Mouse (Mus musculus): ENCODE results near the gene B4galt2. TPM values are rescaled to one million over a fixed set of nuclear protein-coding genes. Genes with fewer than 3 reads are reported as not detected.

The B4galt2 gene
- polyA plus RNA-seq, 1 experiment from 2014 or later: 11.9 TPM

DNA sequence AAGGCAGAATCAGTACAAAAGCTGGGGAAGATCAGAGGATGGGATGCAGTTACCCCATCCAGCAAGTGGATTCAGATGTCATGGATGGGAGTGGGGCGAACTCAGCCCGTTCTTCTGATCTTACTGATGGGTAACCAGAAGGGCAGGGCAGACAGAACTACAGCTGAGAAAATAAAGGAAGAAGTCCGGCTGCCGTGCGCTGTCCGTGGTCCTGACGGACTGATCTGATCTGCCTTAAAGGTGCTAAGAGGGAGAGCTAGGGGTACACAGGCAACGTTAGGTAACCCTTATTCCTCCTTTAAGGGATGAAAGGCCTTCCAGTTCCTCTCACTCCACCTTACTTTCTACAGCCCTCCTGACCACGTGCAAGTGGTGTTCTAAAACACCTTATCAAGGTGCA lies 10.1 kb upstream of the B4galt2 start:
- Histone ChIP-seq H3K27ac (replicated peaks) (no peak overlapping the region), H3K27me3 (ENCODE audit: control insufficient read depth, insufficient read depth, low read length) (no peaks in the 10 kb centered on the region), H3K9ac (ENCODE audit: low read length) (no peak overlapping the region), H3K4me3 (ENCODE audit: low read depth, low read length) (no peak overlapping the region), H3K36me3 (ENCODE audit: control insufficient read depth, insufficient read depth, low read length) (peaks cover 2% of the 10 kb centered on the region), H3K4me2 (replicated peaks; ENCODE audit: low read depth) (no peak overlapping the region), H3K9me3 (ENCODE audit: control insufficient read depth, low read length) (no peaks in the 10 kb centered on the region), H3K4me1 (replicated peaks; ENCODE audit: control insufficient read depth, insufficient read depth) (peaks cover 2% of the 10 kb centered on the region; the same call in 1 of the 2 replicates)
- TF ChIP-seq EP300 (optimal IDR thresholded peaks at IDR 0.05) (no peak), CTCF (IDR thresholded peaks at IDR 0.05; ENCODE audit: low read depth) (no peak)
- peak; percentile 62 for DNase-seq (ENCODE audit: low spot score)
- WGBS: 14% methylated on average over 9 of the region's 9 CpGs
- ATAC-seq (ENCODE audit: low FRiP score, low TSS enrichment): no peak

DNA sequence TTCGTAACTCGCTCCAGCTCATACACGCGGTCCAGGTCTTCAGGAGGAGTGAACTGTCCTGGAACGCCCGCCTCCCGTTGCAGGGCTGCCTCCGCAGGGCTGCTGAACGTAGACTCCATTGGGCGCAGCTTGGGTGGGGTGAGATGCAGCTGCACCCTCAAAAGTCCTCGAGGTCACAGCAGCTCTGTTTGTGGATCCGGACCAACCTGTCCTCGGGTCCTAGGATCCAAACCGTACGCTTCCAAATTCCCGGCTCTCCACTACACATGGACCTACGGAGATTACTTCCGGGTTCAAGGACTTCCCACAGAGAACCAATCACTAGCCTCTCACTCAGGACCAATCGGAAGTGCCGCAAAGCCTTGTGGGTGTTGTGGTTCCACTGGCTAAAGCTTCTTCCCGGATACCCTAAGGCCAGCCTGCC lies 8.5 kb upstream of the B4galt2 start, which contains the start of gene Dph2:
Gene Dph2, minus strand, starts transcription at position 295 of the 424 bp plus-strand sequence.
- Histone ChIP-seq H3K9me3 (ENCODE audit: control insufficient read depth, low read length) (no peaks in the 10 kb centered on the region), H3K9ac (ENCODE audit: low read length) (peak within 1 kb of the TSS; percentile 65), H3K36me3 (ENCODE audit: control insufficient read depth, insufficient read depth, low read length) (peaks cover 2% of the 10 kb centered on the region; the same call in 1 of the 2 replicates), H3K27ac (replicated peaks) (no peak within 1 kb of the TSS), H3K4me1 (replicated peaks; ENCODE audit: control insufficient read depth, insufficient read depth) (peaks cover 2% of the 10 kb centered on the region; the same call in 1 of the 2 replicates), H3K4me3 (ENCODE audit: low read depth, low read length) (peak within 1 kb of the TSS; percentile 69), H3K4me2 (replicated peaks; ENCODE audit: low read depth) (peak within 1 kb of the TSS; percentile 96), H3K27me3 (ENCODE audit: control insufficient read depth, insufficient read depth, low read length) (no peaks in the 10 kb centered on the region)
- DNase-seq (ENCODE audit: low spot score): peak; percentile 85
- 1% methylated on average over 21 of the region's 21 CpGs for WGBS
- ATAC-seq (ENCODE audit: low FRiP score, low TSS enrichment): peak; percentile 87
- TF ChIP-seq CTCF (IDR thresholded peaks at IDR 0.05; ENCODE audit: low read depth) (no peak), EP300 (optimal IDR thresholded peaks at IDR 0.05) (no peak)

DNA sequence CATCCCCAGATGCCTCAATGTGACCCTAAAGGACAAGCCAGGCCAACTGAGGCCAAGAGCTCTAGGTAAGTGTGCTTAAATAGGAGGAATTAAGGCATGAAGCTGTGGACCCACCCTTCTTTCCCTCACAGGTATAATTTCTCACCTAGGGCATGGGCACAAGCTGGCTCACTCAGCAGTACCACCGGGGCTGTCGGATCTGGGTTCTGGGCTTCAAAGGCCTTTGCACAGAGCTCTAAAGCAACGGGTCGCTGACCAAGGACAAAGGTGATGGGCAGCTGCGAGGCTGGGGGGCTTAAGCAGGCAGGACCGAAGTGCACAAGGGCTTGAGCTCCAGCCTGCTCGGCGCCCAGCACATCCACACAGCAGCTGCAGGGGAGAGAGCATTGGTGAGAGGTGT lies 7.5 kb upstream of the B4galt2 start:
- H3K27me3 ChIP-seq (ENCODE audit: control insufficient read depth, insufficient read depth, low read length): no peaks in the 10 kb centered on the region

DNA sequence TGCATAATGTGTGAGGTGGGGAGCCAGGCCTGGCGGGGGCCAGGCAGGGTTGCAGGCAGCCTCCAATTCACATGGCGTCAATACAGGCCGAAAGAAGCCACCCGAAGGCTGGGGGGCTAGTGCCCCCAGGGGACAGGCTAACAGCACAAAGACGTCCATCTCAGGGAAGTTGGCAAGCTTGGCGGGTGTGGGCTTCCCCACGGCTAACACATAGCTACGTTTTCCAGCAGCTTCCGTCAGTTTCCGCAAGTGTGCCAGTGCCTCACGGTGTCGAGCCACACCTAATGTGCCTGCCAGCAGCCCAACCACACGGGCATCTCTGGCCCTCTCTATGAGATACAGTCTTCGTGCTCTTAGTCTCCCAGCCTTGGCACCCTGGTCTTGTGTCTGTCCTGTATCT lies 6.7 kb upstream of the B4galt2 start:
- Histone ChIP-seq H3K4me1 (replicated peaks; ENCODE audit: control insufficient read depth, insufficient read depth) (peaks cover 2% of the 10 kb centered on the region; the same call in 1 of the 2 replicates), H3K27me3 (ENCODE audit: control insufficient read depth, insufficient read depth, low read length) (no peaks in the 10 kb centered on the region), H3K36me3 (ENCODE audit: control insufficient read depth, insufficient read depth, low read length) (peaks cover 3% of the 10 kb centered on the region; the same call in 1 of the 2 replicates), H3K4me3 (ENCODE audit: low read depth, low read length) (no peak overlapping the region), H3K9me3 (ENCODE audit: control insufficient read depth, low read length) (no peaks in the 10 kb centered on the region), H3K27ac (replicated peaks) (no peak overlapping the region), H3K4me2 (replicated peaks; ENCODE audit: low read depth) (no peak overlapping the region), H3K9ac (ENCODE audit: low read length) (no peak overlapping the region)
- no peak for DNase-seq (ENCODE audit: low spot score)
- no peak for ATAC-seq (ENCODE audit: low FRiP score, low TSS enrichment)
- 92% methylated on average over 14 of the region's 14 CpGs for WGBS
- no peak for TF ChIP-seq EP300 (optimal IDR thresholded peaks at IDR 0.05)
- no peak for TF ChIP-seq CTCF (IDR thresholded peaks at IDR 0.05; ENCODE audit: low read depth)

More for the DNA sequence above, 7.5 kb upstream of the B4galt2 start:
- DNase-seq (ENCODE audit: low spot score) (no peak), ATAC-seq (ENCODE audit: low FRiP score, low TSS enrichment) (no peak)
- peaks cover 2% of the 10 kb centered on the region; the same call in 1 of the 2 replicates for H3K4me1 ChIP-seq (replicated peaks; ENCODE audit: control insufficient read depth, insufficient read depth)
- peaks cover 2% of the 10 kb centered on the region; the same call in 1 of the 2 replicates for H3K36me3 ChIP-seq (ENCODE audit: control insufficient read depth, insufficient read depth, low read length)
- H3K4me2 ChIP-seq (replicated peaks; ENCODE audit: low read depth): peak overlapping the region; percentile 96; the same call in 1 of the 2 replicates
- TF ChIP-seq EP300 (optimal IDR thresholded peaks at IDR 0.05) (no peak), CTCF (IDR thresholded peaks at IDR 0.05; ENCODE audit: low read depth) (no peak)
- no peak overlapping the region for H3K9ac ChIP-seq (ENCODE audit: low read length)
- H3K4me3 ChIP-seq (ENCODE audit: low read depth, low read length): no peak overlapping the region
- no peaks in the 10 kb centered on the region for H3K9me3 ChIP-seq (ENCODE audit: control insufficient read depth, low read length)
- WGBS: 89% methylated on average over 8 of the region's 8 CpGs
- no peak overlapping the region for H3K27ac ChIP-seq (replicated peaks)

DNA sequence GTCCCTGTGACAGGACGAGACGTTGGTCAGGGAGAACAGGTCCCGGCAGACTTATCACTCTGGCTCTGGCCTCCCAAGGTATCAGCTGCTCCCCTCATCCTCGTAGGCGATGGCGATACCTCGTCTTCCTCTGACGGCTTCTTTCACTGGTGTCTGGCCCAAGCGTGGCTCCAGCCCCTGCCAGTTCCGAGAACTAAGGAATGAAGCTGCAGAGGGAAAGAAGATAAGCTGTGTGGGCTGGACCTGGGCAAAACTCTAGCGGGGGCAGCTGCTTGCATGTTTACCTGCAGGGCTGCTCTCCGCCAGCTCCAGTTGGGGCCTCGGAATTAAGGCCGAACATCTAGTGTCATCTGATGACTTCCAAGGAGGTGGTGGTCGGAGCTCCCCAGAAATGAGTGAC lies 6.2 kb upstream of the B4galt2 start:
- TF ChIP-seq CTCF (IDR thresholded peaks at IDR 0.05; ENCODE audit: low read depth): no peak
- no peak for TF ChIP-seq EP300 (optimal IDR thresholded peaks at IDR 0.05)
- H3K9me3 ChIP-seq (ENCODE audit: control insufficient read depth, low read length): no peaks in the 10 kb centered on the region
- no peak overlapping the region for H3K9ac ChIP-seq (ENCODE audit: low read length)
- H3K27ac ChIP-seq (replicated peaks): no peak overlapping the region
- peaks cover 2% of the 10 kb centered on the region; the same call in 1 of the 2 replicates for H3K4me1 ChIP-seq (replicated peaks; ENCODE audit: control insufficient read depth, insufficient read depth)
- 92% methylated on average over 15 of the region's 15 CpGs for WGBS
- H3K4me3 ChIP-seq (ENCODE audit: low read depth, low read length): no peak overlapping the region
- H3K36me3 ChIP-seq (ENCODE audit: control insufficient read depth, insufficient read depth, low read length): 0 out of 2 replicates have a peak, but pooled peaks cover 6% of the 10 kb centered on the region
- ATAC-seq (ENCODE audit: low FRiP score, low TSS enrichment) (no peak), DNase-seq (ENCODE audit: low spot score) (no peak)
- H3K4me2 ChIP-seq (replicated peaks; ENCODE audit: low read depth): no peak overlapping the region
- no peaks in the 10 kb centered on the region for H3K27me3 ChIP-seq (ENCODE audit: control insufficient read depth, insufficient read depth, low read length)

DNA sequence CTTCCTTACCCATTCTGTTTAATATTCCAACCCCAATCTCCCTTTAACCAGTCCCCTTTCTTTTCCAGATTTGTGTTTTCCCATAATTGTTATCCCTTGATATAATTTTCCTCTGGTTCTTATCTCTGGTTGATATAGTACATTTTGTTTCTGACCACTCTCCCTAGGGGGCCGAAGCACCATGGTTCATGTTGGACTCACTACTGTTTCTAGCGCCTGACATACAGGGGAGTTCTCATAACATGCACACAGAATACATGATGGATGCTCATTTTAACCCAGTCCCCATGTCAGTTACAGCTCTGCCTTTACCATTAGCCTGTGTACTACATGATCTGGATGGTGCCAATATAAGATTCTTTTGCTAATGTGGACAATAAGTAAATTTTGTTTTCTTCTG lies 4.6 kb upstream of the B4galt2 start:
- 0 out of 2 replicates have a peak, but pooled peaks cover 6% of the 10 kb centered on the region for H3K36me3 ChIP-seq (ENCODE audit: control insufficient read depth, insufficient read depth, low read length)
- H3K9ac ChIP-seq (ENCODE audit: low read length): no peak overlapping the region; the same call in 1 of the 2 replicates
- TF ChIP-seq EP300 (optimal IDR thresholded peaks at IDR 0.05) (no peak), CTCF (IDR thresholded peaks at IDR 0.05; ENCODE audit: low read depth) (no peak)
- H3K4me1 ChIP-seq (replicated peaks; ENCODE audit: control insufficient read depth, insufficient read depth): peaks cover 11% of the 10 kb centered on the region; the same call in 1 of the 2 replicates
- no peak overlapping the region for H3K4me3 ChIP-seq (ENCODE audit: low read depth, low read length)
- ATAC-seq (ENCODE audit: low FRiP score, low TSS enrichment): no peak
- no peak for DNase-seq (ENCODE audit: low spot score)
- no peak overlapping the region for H3K4me2 ChIP-seq (replicated peaks; ENCODE audit: low read depth)
- no peak overlapping the region for H3K27ac ChIP-seq (replicated peaks)
- no peaks in the 10 kb centered on the region for H3K27me3 ChIP-seq (ENCODE audit: control insufficient read depth, insufficient read depth, low read length)
- no peaks in the 10 kb centered on the region for H3K9me3 ChIP-seq (ENCODE audit: control insufficient read depth, low read length)
- 68% methylated on average over 2 of the region's 2 CpGs for WGBS
